Mouse (Mus musculus) liver, embryonic 13.5 days (tissue): ENCODE results near the gene Ror1. TPM values are rescaled to one million over a fixed set of nuclear protein-coding genes. Genes with fewer than 3 reads are reported as not detected.

ENCODE experiments used
- ATAC-seq: fragments of 200-750 bp; cut with Nextera tagmentation; 2 replicates; pipeline ENCODE4 v1.8.0; 2017; ENCODE audit warnings: low read depth, mild to moderate bottlenecking, moderate number of reproducible peaks, moderate library complexity
- DNase-seq: peaks from one replicate; pipeline ENCODE4 v3.0.0; 2022
- H3K27ac ChIP-seq: fragments of 300-500 bp; sonication (generic); 2 replicates; pipeline ENCODE4 v1.5.1; 2015; ENCODE audit warnings: moderate library complexity, mild to moderate bottlenecking, inconsistent platforms
- H3K27me3 ChIP-seq: fragments of 300-500 bp; sonication (generic); 2 replicates; pipeline ENCODE4 v1.6.1; 2015; ENCODE audit warnings: mild to moderate bottlenecking, inconsistent platforms
- H3K36me3 ChIP-seq: fragments of 300-500 bp; sonication (generic); 2 replicates; pipeline ENCODE4 v1.6.1; 2015; ENCODE audit warnings: mild to moderate bottlenecking, inconsistent platforms
- H3K4me1 ChIP-seq: fragments of 300-500 bp; sonication (generic); replicated peaks from 2 replicates; pipeline ENCODE4 v1.6.1; 2015; ENCODE audit warnings: inconsistent platforms
- H3K4me2 ChIP-seq: fragments of 300-500 bp; sonication (generic); 2 replicates; pipeline ENCODE4 v1.6.1; 2015; ENCODE audit warnings: inconsistent platforms, mild to moderate bottlenecking, moderate library complexity
- H3K4me3 ChIP-seq: fragments of 300-500 bp; sonication (generic); replicated peaks from 2 replicates; pipeline ENCODE4 v1.5.1; 2015; ENCODE audit warnings: mild to moderate bottlenecking, inconsistent platforms
- H3K9ac ChIP-seq: fragments of 300-500 bp; sonication (generic); 2 replicates; pipeline ENCODE4 v1.6.1; 2015; ENCODE audit warnings: mild to moderate bottlenecking, inconsistent platforms
- H3K9me3 ChIP-seq: fragments of 300-500 bp; sonication (generic); replicated peaks from 2 replicates; pipeline ENCODE4 v1.6.1; 2016; ENCODE audit warnings: inconsistent platforms
- WGBS: fragments of 180-500 bp; shearing (Covaris S2); methylation state at CpG from one replicate; pipeline ENCODE4 v1.1.7; 2015; ENCODE audit not compliant: insufficient replicate concordance; 5-methylcytosine and 5-hydroxymethylcytosine counted together
- polyA plus RNA-seq: library from polyadenylated mRNA; unstranded; fragments of >200 nt; fragmentation: Nextera tagmentation; extraction: Ambion mirVana; gene quantifications from 2 replicates; pipeline ENCODE4 v1.2.1, GENCODE M21; 2015

Ror1 gene
- polyA plus RNA-seq, 1 experiment from 2014 or later: 0.36 TPM

GRCm38 (mm10) chr4:100196255-100196793 lies 100.7 kb downstream of the Ror1 start:
- Histone ChIP-seq H3K36me3 (no peaks in the 10 kb centered on the region), H3K4me3 (no peak overlapping the region), H3K27me3 (no peaks in the 10 kb centered on the region), H3K4me1 (no peaks in the 10 kb centered on the region), H3K4me2 (no peak overlapping the region), H3K9me3 (no peaks in the 10 kb centered on the region), H3K9ac (no peak overlapping the region), H3K27ac (no peak overlapping the region)
- no peak for ATAC-seq
- WGBS: 59% methylated on average over 5 of the region's 5 CpGs
- no peak for DNase-seq

- no peaks in the 10 kb centered on the region for H3K36me3 ChIP-seq
- no peak overlapping the region for H3K4me3 ChIP-seq
- no peak for DNase-seq
- no peaks in the 10 kb centered on the region for H3K27me3 ChIP-seq
- H3K9me3 ChIP-seq: no peaks in the 10 kb centered on the region
- no peak for ATAC-seq
- no peaks in the 10 kb centered on the region for H3K4me1 ChIP-seq
- no peak overlapping the region for H3K9ac ChIP-seq
- H3K27ac ChIP-seq: no peak overlapping the region
- WGBS: 40% methylated on average over 2 of the region's 2 CpGs
- no peak overlapping the region for H3K4me2 ChIP-seq
These were observed 102.7 kb downstream of the Ror1 start for GRCm38 (mm10) chr4:100198275-100198674.

GRCm38 (mm10) chr4:100201322-100201721 lies 105.7 kb downstream of the Ror1 start:
- ATAC-seq (no peak), DNase-seq (no peak)
- Histone ChIP-seq H3K9ac (no peak overlapping the region), H3K27me3 (no peaks in the 10 kb centered on the region), H3K36me3 (no peaks in the 10 kb centered on the region), H3K27ac (no peak overlapping the region), H3K4me3 (no peak overlapping the region), H3K9me3 (no peaks in the 10 kb centered on the region), H3K4me1 (0 out of 2 replicates have a peak, but pooled peaks cover 2% of the 10 kb centered on the region), H3K4me2 (no peak overlapping the region)
- WGBS: 51% methylated on average over 2 of the region's 2 CpGs

- 54% methylated on average over 5 of the region's 5 CpGs for WGBS
- H3K9ac ChIP-seq: no peak overlapping the region
- DNase-seq (no peak), ATAC-seq (no peak)
- no peaks in the 10 kb centered on the region for H3K9me3 ChIP-seq
- no peak overlapping the region for H3K27ac ChIP-seq
- H3K27me3 ChIP-seq: no peaks in the 10 kb centered on the region
- no peaks in the 10 kb centered on the region for H3K36me3 ChIP-seq
- H3K4me2 ChIP-seq: no peak overlapping the region
- no peak overlapping the region for H3K4me3 ChIP-seq
- 0 out of 2 replicates have a peak, but pooled peaks cover 2% of the 10 kb centered on the region for H3K4me1 ChIP-seq
These were observed 107.5 kb downstream of the Ror1 start for GRCm38 (mm10) chr4:100203066-100203465.

- 0 out of 2 replicates have a peak, but pooled peaks cover 2% of the 10 kb centered on the region for H3K4me1 ChIP-seq
- H3K9ac ChIP-seq: no peak overlapping the region
- DNase-seq: no peak
- H3K36me3 ChIP-seq: no peaks in the 10 kb centered on the region
- no peak overlapping the region for H3K4me3 ChIP-seq
- 62% methylated on average over 5 of the region's 5 CpGs for WGBS
- H3K4me2 ChIP-seq: no peak overlapping the region
- no peak for ATAC-seq
- no peaks in the 10 kb centered on the region for H3K27me3 ChIP-seq
- H3K27ac ChIP-seq: no peak overlapping the region
- no peaks in the 10 kb centered on the region for H3K9me3 ChIP-seq
These were observed 108.1 kb downstream of the Ror1 start for GRCm38 (mm10) chr4:100203688-100204087.

GRCm38 (mm10) chr4:100204381-100204780 lies 108.8 kb downstream of the Ror1 start:
- no peak for ATAC-seq
- H3K27ac ChIP-seq: no peak overlapping the region
- DNase-seq: no peak
- H3K36me3 ChIP-seq: no peaks in the 10 kb centered on the region
- no peak overlapping the region for H3K9ac ChIP-seq
- H3K4me3 ChIP-seq: no peak overlapping the region
- H3K4me2 ChIP-seq: no peak overlapping the region
- H3K9me3 ChIP-seq: no peaks in the 10 kb centered on the region
- 0 out of 2 replicates have a peak, but pooled peaks cover 2% of the 10 kb centered on the region for H3K4me1 ChIP-seq
- WGBS: 63% methylated on average over 12 of the region's 12 CpGs
- H3K27me3 ChIP-seq: no peaks in the 10 kb centered on the region

GRCm38 (mm10) chr4:100208081-100208480 lies 112.5 kb downstream of the Ror1 start:
- Histone ChIP-seq H3K36me3 (no peaks in the 10 kb centered on the region), H3K9ac (no peak overlapping the region), H3K9me3 (no peaks in the 10 kb centered on the region), H3K27me3 (no peaks in the 10 kb centered on the region), H3K4me2 (no peak overlapping the region), H3K4me3 (no peak overlapping the region), H3K27ac (no peak overlapping the region), H3K4me1 (0 out of 2 replicates have a peak, but pooled peaks cover 2% of the 10 kb centered on the region)
- 58% methylated on average over 4 of the region's 4 CpGs for WGBS
- no peak for DNase-seq
- ATAC-seq: no peak

- Histone ChIP-seq H3K27ac (no peak overlapping the region), H3K9ac (no peak overlapping the region), H3K9me3 (no peaks in the 10 kb centered on the region), H3K4me1 (0 out of 2 replicates have a peak, but pooled peaks cover 2% of the 10 kb centered on the region), H3K27me3 (no peaks in the 10 kb centered on the region), H3K4me3 (no peak overlapping the region), H3K4me2 (no peak overlapping the region), H3K36me3 (no peaks in the 10 kb centered on the region)
- WGBS: 61% methylated on average over 4 of the region's 4 CpGs
- DNase-seq (no peak), ATAC-seq (no peak)
These were observed 113.5 kb downstream of the Ror1 start for GRCm38 (mm10) chr4:100209106-100209505.

- no peak overlapping the region for H3K27ac ChIP-seq
- no peaks in the 10 kb centered on the region for H3K27me3 ChIP-seq
- no peak for DNase-seq
- no peak overlapping the region for H3K4me3 ChIP-seq
- H3K9me3 ChIP-seq: no peaks in the 10 kb centered on the region
- no peaks in the 10 kb centered on the region for H3K4me1 ChIP-seq
- no peaks in the 10 kb centered on the region for H3K36me3 ChIP-seq
- H3K9ac ChIP-seq: no peak overlapping the region
- ATAC-seq: no peak
- WGBS: 44% methylated on average over 4 of the region's 4 CpGs
- no peak overlapping the region for H3K4me2 ChIP-seq
These were observed 115.7 kb downstream of the Ror1 start for GRCm38 (mm10) chr4:100211331-100211730.

GRCm38 (mm10) chr4:100214324-100215215 lies 119.0 kb downstream of the Ror1 start:
- H3K9me3 ChIP-seq: no peaks in the 10 kb centered on the region
- H3K9ac ChIP-seq: no peak overlapping the region
- no peaks in the 10 kb centered on the region for H3K27me3 ChIP-seq
- H3K36me3 ChIP-seq: no peaks in the 10 kb centered on the region
- DNase-seq: peak; percentile 5
- peak; percentile 53 for ATAC-seq
- WGBS: 52% methylated on average over 13 of the region's 13 CpGs
- no peak overlapping the region for H3K27ac ChIP-seq
- H3K4me1 ChIP-seq: no peaks in the 10 kb centered on the region
- H3K4me2 ChIP-seq: no peak overlapping the region
- H3K4me3 ChIP-seq: no peak overlapping the region

GRCm38 (mm10) chr4:100216587-100216986 lies 121.0 kb downstream of the Ror1 start:
- H3K4me2 ChIP-seq: no peak overlapping the region
- DNase-seq: no peak
- no peaks in the 10 kb centered on the region for H3K9me3 ChIP-seq
- H3K27me3 ChIP-seq: no peaks in the 10 kb centered on the region
- H3K4me1 ChIP-seq: no peaks in the 10 kb centered on the region
- 56% methylated on average over 3 of the region's 3 CpGs for WGBS
- no peak overlapping the region for H3K27ac ChIP-seq
- no peaks in the 10 kb centered on the region for H3K36me3 ChIP-seq
- no peak overlapping the region for H3K4me3 ChIP-seq
- ATAC-seq: no peak
- no peak overlapping the region for H3K9ac ChIP-seq
